Mouse (Mus musculus) MEL (cell line): ENCODE measurements around the gene Chic1. TPM values are rescaled to one million over a fixed set of nuclear protein-coding genes. Genes with fewer than 3 reads are reported as not detected.

Source experiments
- DNase-seq: peaks from one replicate; pipeline ENCODE4 v3.0.0; 2011; ENCODE audit warnings: low read depth, low spot score
- H3K27ac ChIP-seq: 2 replicates; pipeline ENCODE4 v1.5.1; 2012; ENCODE audit warnings: low read depth, mild to moderate bottlenecking, control low read depth, low read length, moderate library complexity; ENCODE audit not compliant: control insufficient read depth
- H3K27me3 ChIP-seq, 2 experiments: fragments of 150-350 bp in 1 of 2; sonication (generic) in 1 of 2; 2 replicates each; pipeline ENCODE4 v1.6.1; 2012; ENCODE audit warnings: low read length in 2 of 2, mild to moderate bottlenecking in 2 of 2, improper control_type of control experiment in 1 of 2, moderate library complexity in 1 of 2; ENCODE audit not compliant: insufficient read depth in 2 of 2, control insufficient read depth in 1 of 2
- H3K36me3 ChIP-seq, 2 experiments: 2 replicates each; pipeline ENCODE4 v1.6.1; 2012 to 2014; ENCODE audit warnings: low read length in 2 of 2, improper control_type of control experiment in 1 of 2, inconsistent platforms in 1 of 2, mild to moderate bottlenecking in 1 of 2; ENCODE audit not compliant: insufficient read depth in 2 of 2, control insufficient read depth in 1 of 2
- H3K4me1 ChIP-seq, 2 experiments: fragments of 150-350 bp in 1 of 2; sonication (generic) in 1 of 2; 2 replicates each; pipeline ENCODE4 v1.6.1; 2012; ENCODE audit warnings: low read length in 2 of 2, improper control_type of control experiment in 1 of 2, mild to moderate bottlenecking in 1 of 2; ENCODE audit not compliant: insufficient read depth in 2 of 2, control insufficient read depth in 1 of 2
- H3K4me3 ChIP-seq, 2 experiments: fragments of 150-350 bp in 1 of 2; sonication (generic) in 1 of 2; 2 replicates each; pipeline ENCODE4 v1.5.1; 2012; ENCODE audit warnings: low read depth in 2 of 2, low read length in 2 of 2, mild to moderate bottlenecking in 2 of 2, moderate library complexity in 2 of 2, control low read depth in 1 of 2, improper control_type of control experiment in 1 of 2; ENCODE audit not compliant: control insufficient read depth in 1 of 2, insufficient read depth in 1 of 2
- H3K79me2 ChIP-seq: 2 replicates; pipeline ENCODE4 v1.6.1; 2012; ENCODE audit warnings: mild to moderate bottlenecking, low read length, moderate library complexity; ENCODE audit not compliant: control insufficient read depth, poor library complexity, insufficient read depth
- H3K9ac ChIP-seq: 2 replicates; pipeline ENCODE4 v1.6.1; 2012; ENCODE audit warnings: low read depth, mild to moderate bottlenecking, control low read depth, low read length, moderate library complexity; ENCODE audit not compliant: control insufficient read depth, poor library complexity, severe bottlenecking
- H3K9me3 ChIP-seq: fragments of 150-350 bp; sonication (generic); replicated peaks from 2 replicates; pipeline ENCODE4 v1.6.1; 2012; ENCODE audit warnings: mild to moderate bottlenecking, low read length, improper control_type of control experiment, moderate library complexity; ENCODE audit not compliant: insufficient read depth
- CHD2 ChIP-seq: IDR thresholded peaks from 2 replicates; pipeline ENCODE4 v1.6.1; 2011; ENCODE audit warnings: low read length, improper control_type of control experiment
- CTCF ChIP-seq, 3 experiments: IDR thresholded peaks in 2 of 3; conservative IDR thresholded peaks in 1 of 3; 2 replicates each; pipeline ENCODE4 v1.5.1; 2011 to 2012; ENCODE audit warnings: low read length in 3 of 3, low read depth in 2 of 3, mild to moderate bottlenecking in 2 of 3, improper control_type of control experiment in 1 of 3, inconsistent platforms in 1 of 3, mixed read lengths in 1 of 3, moderate library complexity in 1 of 3; ENCODE audit not compliant: control insufficient read depth in 1 of 3, insufficient read depth in 1 of 3, poor library complexity in 1 of 3, severe bottlenecking in 1 of 3
- E2F4 ChIP-seq: IDR thresholded peaks from 2 replicates; pipeline ENCODE4 v1.6.1; 2011; ENCODE audit warnings: low read depth, low read length, improper control_type of control experiment, borderline replicate concordance
- ELF1 ChIP-seq: IDR thresholded peaks from 2 replicates; pipeline ENCODE4 v1.6.1; 2014; ENCODE audit warnings: low read depth, mild to moderate bottlenecking, inconsistent platforms, low read length, improper control_type of control experiment, moderate library complexity
- EP300 ChIP-seq, 2 experiments: IDR thresholded peaks; 2 replicates each; pipeline ENCODE4 v1.6.1; 2011; ENCODE audit warnings: improper control_type of control experiment in 2 of 2, low read length in 2 of 2, low read depth in 1 of 2, mild to moderate bottlenecking in 1 of 2
- ETS1 ChIP-seq: IDR thresholded peaks from 2 replicates; pipeline ENCODE4 v1.6.1; 2012; ENCODE audit warnings: low read depth, mild to moderate bottlenecking, inconsistent platforms, low read length, improper control_type of control experiment, moderate library complexity
- GATA1 ChIP-seq: IDR thresholded peaks from 2 replicates; pipeline ENCODE4 v1.6.1; 2011; ENCODE audit warnings: low read depth, low read length, improper control_type of control experiment
- HCFC1 ChIP-seq: IDR thresholded peaks from 2 replicates; pipeline ENCODE4 v1.6.1; 2012; ENCODE audit warnings: low read depth, mild to moderate bottlenecking, inconsistent platforms, low read length, improper control_type of control experiment, moderate library complexity
- JUND ChIP-seq: IDR thresholded peaks from 2 replicates; pipeline ENCODE4 v1.6.1; 2011; ENCODE audit warnings: low read depth, mild to moderate bottlenecking, improper control_type of control experiment, low read length
- KAT2A ChIP-seq: conservative IDR thresholded peaks from 2 replicates; pipeline ENCODE4 v1.6.1; 2012; ENCODE audit warnings: low read depth, low read length, improper control_type of control experiment, inconsistent platforms
- MAFK ChIP-seq: IDR thresholded peaks from 2 replicates; pipeline ENCODE4 v1.6.1; 2011; ENCODE audit warnings: low read depth, mild to moderate bottlenecking, low read length, improper control_type of control experiment, borderline replicate concordance
- MAX ChIP-seq: IDR thresholded peaks from 2 replicates; pipeline ENCODE4 v1.6.1; 2011; ENCODE audit warnings: low read length, improper control_type of control experiment
- MAZ ChIP-seq: IDR thresholded peaks from 2 replicates; pipeline ENCODE4 v1.6.1; 2012; ENCODE audit warnings: low read depth, mild to moderate bottlenecking, inconsistent platforms, low read length, improper control_type of control experiment
- MEF2A ChIP-seq: IDR thresholded peaks from 2 replicates; pipeline ENCODE4 v1.6.1; 2014; ENCODE audit warnings: low read depth, mild to moderate bottlenecking, inconsistent platforms, low read length, improper control_type of control experiment; ENCODE audit not compliant: poor library complexity, insufficient replicate concordance, severe bottlenecking; ENCODE audit errors: extremely low read depth
- MXI1 ChIP-seq: IDR thresholded peaks from 2 replicates; pipeline ENCODE4 v1.6.1; 2011; ENCODE audit warnings: mild to moderate bottlenecking, low read depth, low read length, improper control_type of control experiment
- POLR2A ChIP-seq, 2 experiments: IDR thresholded peaks; 2 replicates each; pipeline ENCODE4 v1.6.1; 2011 to 2012; ENCODE audit warnings: low read length in 2 of 2, mild to moderate bottlenecking in 2 of 2, control low read depth in 1 of 2, improper control_type of control experiment in 1 of 2, low read depth in 1 of 2, moderate library complexity in 1 of 2; ENCODE audit not compliant: control insufficient read depth in 1 of 2, insufficient read depth in 1 of 2, poor library complexity in 1 of 2
- POLR2AphosphoS2 ChIP-seq: IDR thresholded peaks from 2 replicates; pipeline ENCODE4 v1.6.1; 2011; ENCODE audit warnings: low read length, improper control_type of control experiment
- POLR2AphosphoS5 ChIP-seq: IDR thresholded peaks from 2 replicates; pipeline ENCODE4 v1.6.1; 2012; ENCODE audit warnings: low read depth, borderline replicate concordance, mild to moderate bottlenecking, inconsistent platforms, low read length, moderate library complexity, mixed read lengths
- RAD21 ChIP-seq: IDR thresholded peaks from 2 replicates; pipeline ENCODE4 v1.6.1; 2011; ENCODE audit warnings: mild to moderate bottlenecking, low read depth, low read length, improper control_type of control experiment
- RCOR1 ChIP-seq: IDR thresholded peaks from 2 replicates; pipeline ENCODE4 v1.6.1; 2012; ENCODE audit warnings: low read depth, mild to moderate bottlenecking, inconsistent platforms, low read length, improper control_type of control experiment
- SIN3A ChIP-seq: IDR thresholded peaks from 2 replicates; pipeline ENCODE4 v1.6.1; 2012; ENCODE audit warnings: low read length, improper control_type of control experiment, inconsistent platforms
- TAL1 ChIP-seq: IDR thresholded peaks from 2 replicates; pipeline ENCODE4 v1.6.1; 2012; ENCODE audit warnings: mild to moderate bottlenecking, inconsistent platforms, low read length, moderate library complexity, mixed read lengths
- TBP ChIP-seq: IDR thresholded peaks from 2 replicates; pipeline ENCODE4 v1.8.0; 2011; ENCODE audit warnings: low read depth, low read length, improper control_type of control experiment
- TCF12 ChIP-seq: IDR thresholded peaks from 2 replicates; pipeline ENCODE4 v1.6.1; 2014; ENCODE audit warnings: low read depth, mild to moderate bottlenecking, inconsistent platforms, low read length, improper control_type of control experiment, moderate library complexity
- USF1 ChIP-seq: IDR thresholded peaks from 2 replicates; pipeline ENCODE4 v1.6.1; 2014; ENCODE audit warnings: low read depth, mild to moderate bottlenecking, inconsistent platforms, low read length, improper control_type of control experiment, moderate library complexity
- ZC3H11A ChIP-seq: IDR thresholded peaks from 2 replicates; pipeline ENCODE4 v1.6.1; 2012; ENCODE audit warnings: low read depth, mild to moderate bottlenecking, inconsistent platforms, low read length, improper control_type of control experiment
- ZKSCAN1 ChIP-seq: IDR thresholded peaks from 2 replicates; pipeline ENCODE4 v1.6.1; 2012; ENCODE audit warnings: low read depth, mild to moderate bottlenecking, inconsistent platforms, low read length, improper control_type of control experiment, moderate library complexity
- ZMIZ1 ChIP-seq: IDR thresholded peaks from 2 replicates; pipeline ENCODE4 v1.6.1; 2012; ENCODE audit warnings: low read depth, mild to moderate bottlenecking, inconsistent platforms, low read length, improper control_type of control experiment, moderate library complexity
- ZNF384 ChIP-seq: IDR thresholded peaks from 2 replicates; pipeline ENCODE4 v1.6.1; 2012; ENCODE audit warnings: low read depth, mild to moderate bottlenecking, inconsistent platforms, low read length, improper control_type of control experiment
- polyA plus RNA-seq, 2 experiments: library from polyadenylated mRNA; stranded (reverse) in 1 of 2; unstranded in 1 of 2; fragments of >175 nt in 1 of 2; fragments of >200 nt in 1 of 2; gene quantifications; 2 replicates each; pipeline versions ENCODE4 v1.2.1 to v1.2.4; 2012; ENCODE audit warnings: low replicate concordance in 2 of 2, low read depth in 1 of 2; ENCODE audit not compliant: insufficient read length in 2 of 2, insufficient read depth in 1 of 2, missing spikeins in 1 of 2
- total RNA-seq: library from RNA; depleted of rRNA; stranded (reverse); fragments of 300-350 nt; gene quantifications from 2 replicates; pipeline ENCODE4 v1.2.3, GENCODE M21; 2012

Chic1 gene
- total and polyA plus RNA-seq, 3 experiments, result not detected

DNA sequence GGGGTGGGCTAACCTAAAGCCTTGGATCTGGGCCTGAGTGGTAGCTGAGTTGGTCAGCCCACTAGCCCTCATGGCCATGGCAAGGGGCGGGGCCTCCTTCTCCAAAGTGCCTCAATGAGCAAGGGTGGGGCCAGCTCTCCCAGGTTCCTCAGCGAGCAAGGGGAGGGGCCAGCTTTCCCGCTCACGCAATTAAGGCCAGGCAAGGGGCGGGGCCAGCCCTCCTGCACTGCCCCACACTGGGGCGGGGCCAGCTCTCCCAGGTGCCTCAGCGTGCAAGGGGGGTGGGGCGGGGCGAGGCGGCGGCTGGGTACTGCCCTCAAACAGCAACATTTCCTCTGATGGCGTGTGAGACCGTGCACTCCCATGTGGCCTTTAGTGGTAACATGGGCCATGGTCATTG is 48.7 kb downstream of the Chic1 start:
- no peaks in the 10 kb centered on the region for H3K27me3 ChIP-seq
- no peak for DNase-seq
- H3K9me3 ChIP-seq, result no peaks in the 10 kb centered on the region
- H3K4me1 ChIP-seq, result no peaks in the 10 kb centered on the region
- TF ChIP-seq MAZ (no peak), ZNF384 (no peak), ZKSCAN1 (no peak), MEF2A (no peak), ELF1 (no peak), CHD2 (no peak), EP300 (IDR thresholded peaks at IDR 0.05; ENCODE audit: low read depth in 1 of 2, low read length in 2 of 2) (no peak), POLR2A (IDR thresholded peaks at IDR 0.05; ENCODE audit: control insufficient read depth in 1 of 2, insufficient read depth in 1 of 2, low read depth in 1 of 2, low read length in 2 of 2, poor library complexity in 1 of 2) (no peak), TBP (no peak), MAFK (no peak), POLR2AphosphoS5 (no peak), CTCF (IDR thresholded peaks at IDR 0.05 in 2 of 3, conservative IDR thresholded peaks at IDR 0.05 in 1 of 3; ENCODE audit: control insufficient read depth in 1 of 3, insufficient read depth in 1 of 3, low read depth in 2 of 3, low read length in 3 of 3, poor library complexity in 1 of 3, severe bottlenecking in 1 of 3) (no peak), TCF12 (no peak), KAT2A (no peak), USF1 (no peak), JUND (no peak), HCFC1 (no peak), RCOR1 (no peak), TAL1 (no peak), MXI1 (no peak)
- no peak overlapping the region for H3K9ac ChIP-seq
- no peaks in the 10 kb centered on the region for H3K36me3 ChIP-seq
- H3K79me2 ChIP-seq, result no peaks in the 10 kb centered on the region
- no peak overlapping the region for H3K27ac ChIP-seq
- no peak overlapping the region for H3K4me3 ChIP-seq

DNA sequence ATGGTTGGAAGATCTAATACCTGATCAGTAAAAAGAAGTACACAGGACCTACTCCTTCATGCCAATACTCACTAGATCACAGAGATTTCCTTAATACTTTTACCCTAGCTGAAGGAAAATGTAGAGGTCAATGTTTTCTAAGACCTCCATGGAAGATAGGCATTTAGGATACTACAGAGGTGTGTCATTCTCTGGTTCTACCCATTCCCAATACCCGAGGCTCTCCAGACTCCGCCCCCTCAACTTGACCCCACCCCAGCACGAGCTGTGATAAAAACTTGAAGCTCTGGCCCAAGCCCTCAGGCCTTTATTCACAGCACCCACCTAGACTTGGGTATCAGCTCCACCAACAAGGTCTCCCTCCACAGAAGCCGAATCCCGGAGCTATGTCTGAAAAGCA is 57.9 kb downstream of the Chic1 start, which contains the start of gene Tsx:
Gene Tsx, plus strand, starts transcription at position 301 of the 400 bp plus-strand sequence.
- no peak for TF ChIP-seq ETS1
- no peak for TF ChIP-seq HCFC1
- no peak for TF ChIP-seq SIN3A
- TF ChIP-seq JUND, result no peak
- TF ChIP-seq GATA1, result no peak
- no peak for TF ChIP-seq ZKSCAN1
- no peak for TF ChIP-seq MAX
- no peak for TF ChIP-seq ZMIZ1
- no peak for TF ChIP-seq TCF12
- TF ChIP-seq TBP, result no peak
- TF ChIP-seq TAL1, result no peak
- no peak for TF ChIP-seq RCOR1
- TF ChIP-seq RAD21, result no peak
- TF ChIP-seq E2F4, result no peak
- no peak for TF ChIP-seq POLR2AphosphoS2
- no peak for TF ChIP-seq ZC3H11A
- no peak for TF ChIP-seq CHD2
- no peak for TF ChIP-seq MAFK
- no peak for TF ChIP-seq USF1
- TF ChIP-seq CTCF (IDR thresholded peaks at IDR 0.05 in 2 of 3, conservative IDR thresholded peaks at IDR 0.05 in 1 of 3; ENCODE audit: control insufficient read depth in 1 of 3, insufficient read depth in 1 of 3, low read depth in 2 of 3, low read length in 3 of 3, poor library complexity in 1 of 3, severe bottlenecking in 1 of 3), result no peak
- H3K4me1 ChIP-seq, result no peaks in the 10 kb centered on the region
- H3K27me3 ChIP-seq, result no peaks in the 10 kb centered on the region; a peak in 1 of 4 replicates
- H3K9ac ChIP-seq, result no peak within 1 kb of the TSS
- H3K27ac ChIP-seq, result no peak within 1 kb of the TSS
- no peak for DNase-seq
- H3K36me3 ChIP-seq, result no peaks in the 10 kb centered on the region
- no peak within 1 kb of the TSS for H3K4me3 ChIP-seq
- no peaks in the 10 kb centered on the region for H3K79me2 ChIP-seq
- no peaks in the 10 kb centered on the region for H3K9me3 ChIP-seq
